Mouse (Mus musculus): ENCODE results near the gene Neu1. TPM values are rescaled to one million over a fixed set of nuclear protein-coding genes. Genes with fewer than 3 reads are reported as not detected.
"Not testable (repeated sequence)": the region's sequence is repeated elsewhere in the genome, so short reads cannot be mapped to it uniquely, and the experiment has no call there.

The Neu1 gene
- total and polyA plus RNA-seq, 2 experiments from 2014 or later: 34.5 to 36.7 TPM

- Histone ChIP-seq H3K36me3 (ENCODE audit: insufficient read depth) (peaks cover 6% of the 10 kb centered on the region), H3K9me3 (ENCODE audit: low read length) (no peaks in the 10 kb centered on the region), H3K27me3 (ENCODE audit: insufficient read depth, low read length) (no peaks in the 10 kb centered on the region; the same call in 1 of the 2 replicates), H3K9ac (no peak overlapping the region), H3K4me3 (ENCODE audit: low read depth, low read length) (no peak overlapping the region), H3K27ac (ENCODE audit: low read depth, low read length) (no peak overlapping the region), H3K4me2 (ENCODE audit: low read depth) (no peak overlapping the region), H3K4me1 (ENCODE audit: insufficient read depth) (peaks cover 8% of the 10 kb centered on the region)
- ATAC-seq (no peak), DNase-seq (no peak)
- 82% methylated on average over 4 of the region's 4 CpGs for WGBS
- TF ChIP-seq CTCF (IDR thresholded peaks at IDR 0.05; ENCODE audit: low read depth): no peak
Measured at GRCm38 (mm10) chr17:34954831-34955230, 23.8 kb downstream of the Neu1 start.

GRCm38 (mm10) chr17:34955884-34956283 is 24.8 kb downstream of the Neu1 start:
- H3K9ac ChIP-seq: no peak overlapping the region
- H3K36me3 ChIP-seq (ENCODE audit: insufficient read depth): no peaks in the 10 kb centered on the region
- WGBS: 83% methylated on average over 3 of the region's 3 CpGs
- H3K27me3 ChIP-seq (ENCODE audit: insufficient read depth, low read length): peaks cover 3% of the 10 kb centered on the region; the same call in 1 of the 2 replicates
- no peak overlapping the region for H3K4me2 ChIP-seq (ENCODE audit: low read depth)
- H3K27ac ChIP-seq (ENCODE audit: low read depth, low read length): no peak overlapping the region
- H3K9me3 ChIP-seq (ENCODE audit: low read length): no peaks in the 10 kb centered on the region
- peaks cover 1% of the 10 kb centered on the region; the same call in 1 of the 2 replicates for H3K4me1 ChIP-seq (ENCODE audit: insufficient read depth)
- no peak for ATAC-seq
- no peak overlapping the region for H3K4me3 ChIP-seq (ENCODE audit: low read depth, low read length)
- TF ChIP-seq CTCF (IDR thresholded peaks at IDR 0.05; ENCODE audit: low read depth): no peak
- DNase-seq: no peak

- no peak overlapping the region for H3K9ac ChIP-seq
- peak; percentile 59 for TF ChIP-seq CTCF (IDR thresholded peaks at IDR 0.05; ENCODE audit: low read depth)
- ATAC-seq (no peak), DNase-seq (peak; percentile 30)
- no peaks in the 10 kb centered on the region for H3K9me3 ChIP-seq (ENCODE audit: low read length)
- H3K4me3 ChIP-seq (ENCODE audit: low read depth, low read length): no peak overlapping the region
- WGBS: 58% methylated on average over 1 of the region's 1 CpGs
- no peak overlapping the region for H3K4me2 ChIP-seq (ENCODE audit: low read depth)
- H3K4me1 ChIP-seq (ENCODE audit: insufficient read depth): no peaks in the 10 kb centered on the region
- no peak overlapping the region for H3K27ac ChIP-seq (ENCODE audit: low read depth, low read length)
- H3K27me3 ChIP-seq (ENCODE audit: insufficient read depth, low read length): peaks cover 3% of the 10 kb centered on the region; the same call in 1 of the 2 replicates
- no peaks in the 10 kb centered on the region for H3K36me3 ChIP-seq (ENCODE audit: insufficient read depth)
Measured at GRCm38 (mm10) chr17:34956340-34956739, 25.3 kb downstream of the Neu1 start.

GRCm38 (mm10) chr17:34957291-34957690 is 26.2 kb downstream of the Neu1 start:
- not testable (repeated sequence) for H3K36me3 ChIP-seq (ENCODE audit: insufficient read depth); DNase-seq
- 23% methylated on average over 32 of the region's 40 CpGs for WGBS

DNA sequence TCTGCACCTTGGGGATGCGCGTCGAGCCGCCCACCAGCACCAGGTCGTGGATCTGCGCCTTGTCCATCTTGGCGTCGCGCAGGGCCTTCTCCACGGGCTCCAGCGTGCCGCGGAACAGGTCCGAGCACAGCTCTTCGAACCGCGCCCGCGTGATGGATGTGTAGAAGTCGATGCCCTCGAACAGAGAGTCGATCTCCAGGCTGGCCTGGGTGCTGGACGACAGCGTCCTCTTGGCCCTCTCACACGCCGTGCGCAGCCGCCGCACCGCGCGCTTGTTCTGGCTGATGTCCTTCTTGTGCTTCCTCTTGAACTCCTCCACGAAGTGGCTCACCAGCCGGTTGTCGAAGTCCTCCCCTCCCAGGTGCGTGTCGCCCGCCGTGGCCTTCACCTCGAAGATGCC is 26.9 kb downstream of the Neu1 start:
- H3K4me1 ChIP-seq (ENCODE audit: insufficient read depth); H3K9ac ChIP-seq; H3K4me2 ChIP-seq (ENCODE audit: low read depth); H3K9me3 ChIP-seq (ENCODE audit: low read length); H3K36me3 ChIP-seq (ENCODE audit: insufficient read depth); DNase-seq; H3K27ac ChIP-seq (ENCODE audit: low read depth, low read length); H3K4me3 ChIP-seq (ENCODE audit: low read depth, low read length); ATAC-seq; H3K27me3 ChIP-seq (ENCODE audit: insufficient read depth, low read length): not testable (repeated sequence)
- WGBS: 33% methylated on average over 15 of the region's 40 CpGs

More at GRCm38 (mm10) chr17:34957291-34957690, 26.2 kb downstream of the Neu1 start:
- H3K9me3 ChIP-seq (ENCODE audit: low read length); H3K4me3 ChIP-seq (ENCODE audit: low read depth, low read length); H3K4me1 ChIP-seq (ENCODE audit: insufficient read depth); H3K27me3 ChIP-seq (ENCODE audit: insufficient read depth, low read length); H3K9ac ChIP-seq; H3K4me2 ChIP-seq (ENCODE audit: low read depth); ATAC-seq; H3K27ac ChIP-seq (ENCODE audit: low read depth, low read length): not testable (repeated sequence)

- H3K4me1 ChIP-seq (ENCODE audit: insufficient read depth); H3K27me3 ChIP-seq (ENCODE audit: insufficient read depth, low read length); H3K36me3 ChIP-seq (ENCODE audit: insufficient read depth); H3K9me3 ChIP-seq (ENCODE audit: low read length); H3K27ac ChIP-seq (ENCODE audit: low read depth, low read length); ATAC-seq; DNase-seq; H3K9ac ChIP-seq: not testable (repeated sequence)
- 1% methylated on average over 23 of the region's 47 CpGs for WGBS
- peak overlapping the region; percentile 62 for H3K4me2 ChIP-seq (ENCODE audit: low read depth)
- peak overlapping the region; percentile 42 for H3K4me3 ChIP-seq (ENCODE audit: low read depth, low read length)
Measured at GRCm38 (mm10) chr17:34958734-34959129, 27.7 kb downstream of the Neu1 start.

GRCm38 (mm10) chr17:34959130-34959778 is 28.2 kb downstream of the Neu1 start, which contains the start of gene Hspa1b:
TSS of gene Hspa1b (minus strand) at chr17:34959238.
- not testable (repeated sequence) for H3K9ac ChIP-seq; H3K27me3 ChIP-seq (ENCODE audit: insufficient read depth, low read length); H3K27ac ChIP-seq (ENCODE audit: low read depth, low read length); H3K4me1 ChIP-seq (ENCODE audit: insufficient read depth); H3K36me3 ChIP-seq (ENCODE audit: insufficient read depth); H3K9me3 ChIP-seq (ENCODE audit: low read length)
- H3K4me2 ChIP-seq (ENCODE audit: low read depth): peak within 1 kb of the TSS; percentile 62
- DNase-seq (peak; percentile 70), ATAC-seq (peak; percentile 97)
- peak within 1 kb of the TSS; percentile 42 for H3K4me3 ChIP-seq (ENCODE audit: low read depth, low read length)
- WGBS: 1% methylated on average over 26 of the region's 32 CpGs

All from forebrain, postnatal 0 days (tissue).